Mouse (Mus musculus) thymus, postnatal 0 days (tissue): ENCODE data around the gene Avil. TPM values are rescaled to one million over a fixed set of nuclear protein-coding genes. Genes with fewer than 3 reads are reported as not detected.

Experiments
- DNase-seq: peaks from one replicate; pipeline ENCODE4 v3.0.0-alpha.2; 2015; ENCODE audit warnings: low spot score
- polyA plus RNA-seq: library from polyadenylated mRNA; unstranded; fragments of >200 nt; fragmentation: Nextera tagmentation; extraction: Ambion mirVana; gene quantifications from 2 replicates; pipeline ENCODE4 v1.2.1, GENCODE M21; 2015

The Avil gene
- 0.98 and 1.0 TPM in 2 replicates for polyA plus RNA-seq

- no peak for DNase-seq
Observed at GRCm38 (mm10) chr10:127000529-127000928, at the start of gene Avil. Gene Avil, plus strand, starts transcription at chr10:127000709.

DNA sequence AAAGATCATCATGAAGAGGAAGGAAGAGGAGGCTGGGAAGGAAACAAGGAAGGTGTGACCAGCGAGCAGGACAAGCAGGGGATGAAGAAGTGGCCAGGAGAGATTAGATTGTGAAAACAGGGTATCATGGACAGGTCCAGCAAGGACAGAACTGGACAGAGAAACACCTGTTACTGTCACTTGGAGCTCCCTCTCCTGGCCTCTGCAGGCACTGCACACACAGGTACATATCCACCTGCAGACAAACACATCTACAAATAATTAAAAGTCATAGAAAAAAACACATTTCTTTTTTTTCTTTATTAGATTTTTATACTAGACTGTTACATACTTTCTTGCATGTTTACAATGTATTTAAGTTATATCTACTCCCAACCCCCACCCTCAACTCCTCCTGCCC lies 48.1 kb upstream of the Avil start:
- DNase-seq, result no peak

DNA sequence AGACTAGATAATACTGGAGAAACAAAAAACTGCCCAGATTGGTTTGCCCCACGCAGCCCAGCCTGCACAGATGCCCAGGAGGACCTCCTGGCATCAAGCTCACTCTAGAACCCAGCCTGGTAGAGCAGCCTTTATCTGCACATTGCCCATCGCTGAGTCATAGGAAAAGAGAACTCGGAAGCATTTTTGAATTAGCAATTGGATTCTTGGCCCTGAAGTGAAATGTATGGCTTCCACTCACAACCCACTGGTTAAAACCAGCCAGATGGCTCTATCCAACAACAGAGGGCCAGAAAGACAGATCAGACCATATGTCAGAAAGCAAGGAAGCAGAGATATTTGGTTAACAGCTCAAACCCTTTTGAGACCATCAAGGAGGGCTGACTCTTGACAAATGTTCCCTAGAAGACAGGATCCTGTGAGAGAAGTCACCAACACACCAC lies 47.5 kb upstream of the Avil start:
- no peak for DNase-seq

GRCm38 (mm10) chr10:126956692-126957358 lies 43.7 kb upstream of the Avil start:
- no peak for DNase-seq

- DNase-seq, result no peak
Observed at GRCm38 (mm10) chr10:126957359-126958107, 43.0 kb upstream of the Avil start.

DNA sequence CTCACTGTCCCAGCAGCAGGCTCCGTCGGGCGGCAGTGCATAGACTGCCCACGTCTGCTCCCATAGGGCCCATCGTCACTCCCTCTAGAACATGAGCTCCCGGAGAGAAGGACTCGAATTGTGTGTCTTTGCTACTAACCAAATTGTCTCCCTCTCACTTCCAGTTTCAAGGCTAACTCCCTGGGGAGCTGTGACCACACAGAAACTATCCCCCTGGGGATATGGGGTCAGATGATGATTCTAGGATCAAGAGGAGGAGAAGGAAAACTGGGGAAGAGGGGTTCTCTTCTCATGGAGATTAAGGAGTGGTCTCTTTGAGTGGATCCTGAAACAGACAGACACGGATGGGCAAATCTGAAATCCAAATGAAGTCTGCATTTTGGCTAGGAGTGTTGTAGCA lies 40.0 kb upstream of the Avil start:
- no peak for DNase-seq

DNA sequence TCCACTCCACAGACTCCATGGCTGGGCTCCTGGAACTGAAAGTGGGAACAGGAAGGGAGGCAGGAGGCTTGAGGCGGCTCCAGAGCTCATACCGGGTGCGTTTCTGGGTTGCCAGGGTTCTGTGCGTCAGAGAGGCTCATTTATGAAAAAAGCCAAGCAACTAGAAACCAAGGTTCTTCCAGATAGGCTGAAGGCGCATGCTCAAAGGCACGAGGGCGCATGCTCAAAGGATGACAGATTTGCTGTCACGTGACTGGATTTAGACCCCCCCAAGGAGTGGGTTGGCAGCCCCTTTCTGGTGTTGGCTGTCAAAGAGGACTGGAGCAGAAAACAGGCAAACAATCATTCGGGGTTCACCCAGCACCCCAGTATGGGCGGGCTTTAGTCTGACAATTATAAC lies 38.8 kb upstream of the Avil start:
- DNase-seq, result no peak

DNA sequence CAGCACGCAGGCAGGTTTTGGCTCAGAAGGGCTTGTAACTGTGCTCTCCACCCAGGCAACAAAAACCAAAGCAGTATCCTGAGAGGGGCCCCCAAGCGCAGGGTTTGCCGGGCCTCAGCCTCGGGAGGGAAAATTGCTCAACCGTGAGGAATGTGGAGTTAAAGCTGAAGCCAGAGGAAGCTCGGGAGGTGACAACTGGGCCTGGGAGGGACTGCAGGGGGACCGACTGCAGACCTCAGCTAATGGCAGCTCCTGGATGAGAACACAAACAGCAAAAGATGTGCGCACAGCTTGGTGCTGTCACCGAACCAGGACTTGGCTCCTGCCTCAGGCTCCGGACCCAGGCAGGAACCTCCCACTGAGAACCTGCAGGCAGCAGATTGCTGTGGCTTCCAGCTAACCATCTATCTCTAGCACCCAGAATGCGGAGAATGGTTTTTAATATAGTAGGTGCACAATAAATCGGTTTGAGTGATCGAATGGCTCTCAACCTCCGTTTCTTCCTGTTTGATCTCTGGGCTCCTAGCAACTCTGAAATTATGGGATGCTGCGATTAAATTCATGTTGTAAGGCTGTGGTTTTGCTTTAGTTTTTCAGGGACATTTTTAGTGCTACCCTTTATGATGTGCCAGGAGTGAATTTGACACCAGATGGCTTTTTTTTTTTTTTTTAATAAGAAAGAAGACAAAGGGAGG lies 38.1 kb upstream of the Avil start:
- DNase-seq, result no peak

- no peak for DNase-seq
Observed at GRCm38 (mm10) chr10:126962966-126963330, 37.6 kb upstream of the Avil start.

- DNase-seq, result no peak
Observed at GRCm38 (mm10) chr10:126963821-126964220, 36.7 kb upstream of the Avil start.

DNA sequence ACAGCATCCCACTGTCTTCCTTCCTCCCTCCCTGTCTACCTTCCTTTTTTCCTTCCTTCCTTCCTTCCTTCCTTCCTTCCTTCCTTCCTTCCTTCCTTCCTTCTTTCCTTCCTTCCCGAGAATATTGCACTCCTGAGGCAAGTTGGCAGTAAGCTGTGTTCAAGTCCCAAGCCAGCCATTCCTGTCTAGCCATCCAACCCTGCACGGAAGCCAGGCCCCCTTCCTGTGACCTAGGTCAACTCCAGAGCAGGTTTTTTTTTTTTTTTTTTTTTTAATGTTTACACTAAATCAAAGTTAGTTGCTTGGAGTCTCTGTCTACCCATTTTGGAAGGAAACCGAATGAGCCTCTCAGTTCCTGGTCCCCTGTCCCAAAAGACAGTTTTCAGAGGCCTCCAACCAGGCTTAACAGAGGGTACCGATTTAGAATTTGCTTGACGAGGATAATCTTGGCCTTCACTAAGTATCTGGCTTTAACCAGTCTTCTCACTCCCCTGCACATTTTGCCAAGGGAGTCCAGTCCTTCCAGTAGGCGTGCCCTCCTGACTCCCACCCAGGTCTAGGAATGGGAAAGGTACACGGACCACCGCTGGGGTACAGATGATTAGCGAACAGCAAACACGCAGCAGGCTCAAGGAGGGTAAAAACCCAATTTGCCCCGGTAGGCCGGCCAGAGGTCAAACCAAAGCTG lies 29.0 kb upstream of the Avil start:
- DNase-seq, result no peak

- no peak for DNase-seq
Observed at GRCm38 (mm10) chr10:126972051-126972725, 28.3 kb upstream of the Avil start.

DNA sequence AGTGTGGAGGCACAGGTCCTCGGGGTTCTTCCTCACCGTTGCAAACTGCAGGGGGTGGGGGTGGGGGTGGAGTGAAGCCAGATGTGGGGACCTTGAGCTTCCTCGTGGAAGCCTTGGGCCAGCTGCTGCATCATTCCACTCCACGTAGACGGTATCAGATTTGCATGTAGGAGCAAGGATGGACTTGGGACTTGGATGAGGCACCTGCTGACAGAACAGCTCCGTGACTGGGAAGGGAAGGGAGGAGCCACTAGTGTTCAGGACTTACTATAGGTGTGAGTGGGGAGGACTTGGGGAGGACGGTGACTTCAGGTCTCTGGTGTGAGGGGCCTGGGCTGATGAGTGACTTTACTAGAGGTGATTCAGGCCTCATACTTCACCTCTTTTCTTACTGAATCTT lies 27.5 kb upstream of the Avil start:
- no peak for DNase-seq

GRCm38 (mm10) chr10:126975706-126976105 lies 24.8 kb upstream of the Avil start:
- DNase-seq, result no peak

DNA sequence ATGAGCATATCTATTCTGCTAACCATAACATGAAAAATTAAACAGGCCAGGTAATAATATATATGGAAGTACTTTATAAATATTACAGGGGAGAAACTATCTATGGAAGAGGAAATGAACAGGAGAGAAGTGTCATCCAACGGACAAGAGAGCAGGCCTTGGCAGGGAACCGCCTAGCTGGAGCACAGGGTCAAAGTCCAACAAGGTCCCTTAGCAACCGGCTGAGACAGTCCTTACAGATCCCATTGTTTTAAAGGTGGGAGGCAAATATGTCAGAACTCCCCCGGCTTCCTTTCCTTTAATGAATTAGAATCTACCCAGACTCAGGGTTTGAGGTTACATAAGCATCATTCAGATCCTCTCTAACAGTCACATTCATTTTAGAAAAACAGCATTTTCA lies 23.4 kb upstream of the Avil start:
- DNase-seq, result no peak

DNA sequence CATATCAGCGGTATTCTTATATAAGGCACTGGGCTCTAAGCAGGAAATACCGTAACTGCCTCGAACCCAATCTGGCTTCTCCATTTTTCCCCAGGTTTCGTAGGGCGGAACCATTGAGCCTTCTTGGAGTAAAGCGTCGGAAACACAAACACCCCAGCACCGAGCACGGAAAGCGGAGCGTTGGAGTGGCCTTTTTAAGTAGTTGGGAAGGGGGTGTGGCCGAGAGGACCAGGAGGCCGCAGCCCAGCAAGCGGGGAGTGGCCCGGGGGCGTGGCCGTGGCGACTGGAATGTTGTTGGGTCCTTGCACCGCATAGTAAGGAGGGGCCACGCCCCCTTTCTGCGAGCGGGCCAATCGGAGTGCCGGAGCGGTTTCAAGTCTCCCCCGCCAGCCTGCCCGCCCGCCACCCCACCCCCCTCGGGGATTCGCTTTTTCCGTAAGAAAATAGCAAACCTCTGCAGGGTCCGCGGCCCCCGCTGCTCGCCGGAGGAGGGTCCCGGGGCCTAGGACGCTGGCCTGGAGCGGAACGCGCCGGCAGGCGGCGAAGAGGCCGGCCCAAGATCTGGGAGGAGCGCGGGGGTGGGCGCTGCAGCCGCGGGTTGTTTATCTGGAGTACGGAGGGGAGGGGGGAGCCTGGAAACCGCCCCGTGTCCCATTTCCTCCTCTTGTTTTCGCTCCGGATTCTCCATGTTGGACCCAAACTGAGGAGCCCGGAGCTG lies 22.1 kb upstream of the Avil start, which contains the start of gene Ctdsp2:
Ctdsp2 (plus strand) TSS at position 441 of the 718 bp plus-strand sequence.
- DNase-seq, result peak; percentile 92

DNA sequence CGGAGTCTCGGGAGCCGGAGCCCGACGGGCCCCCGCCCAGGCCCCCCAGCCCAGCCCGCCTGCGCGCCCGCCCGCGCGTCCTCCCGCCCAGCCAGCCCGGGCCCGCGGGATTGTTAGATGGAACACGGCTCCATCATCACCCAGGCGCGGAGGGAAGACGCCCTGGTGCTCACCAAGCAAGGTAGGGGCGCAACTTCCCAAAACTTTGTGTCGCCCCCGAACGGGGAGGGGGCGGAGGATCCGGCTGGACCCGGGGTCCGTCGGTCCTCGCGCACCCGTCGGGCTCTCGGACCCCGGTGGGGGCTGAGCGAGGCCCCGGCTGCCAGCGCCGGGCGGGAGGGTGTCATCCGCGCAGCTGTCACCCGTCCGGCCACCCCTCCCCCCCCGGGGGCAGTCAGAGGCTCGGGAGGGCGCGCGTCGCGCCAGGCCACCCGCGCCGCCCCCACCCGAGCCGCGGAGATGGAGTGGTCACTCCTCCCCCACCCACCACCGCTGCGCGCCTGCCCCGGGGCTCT lies 21.3 kb upstream of the Avil start:
- DNase-seq, result peak; percentile 30

- peak; percentile 47 for DNase-seq
Observed at GRCm38 (mm10) chr10:126979636-126980151, 20.8 kb upstream of the Avil start.

GRCm38 (mm10) chr10:126980221-126980932 lies 20.1 kb upstream of the Avil start:
- DNase-seq, result peak; percentile 13
